Mouse (Mus musculus): ENCODE measurements at regions not wholly inside any gene's neighbourhood (a gene's known extent, or its start where the extent isn't known, plus 50 kb on each side); places are given as distances from the start of the nearest gene placed in this dataset.

DNA sequence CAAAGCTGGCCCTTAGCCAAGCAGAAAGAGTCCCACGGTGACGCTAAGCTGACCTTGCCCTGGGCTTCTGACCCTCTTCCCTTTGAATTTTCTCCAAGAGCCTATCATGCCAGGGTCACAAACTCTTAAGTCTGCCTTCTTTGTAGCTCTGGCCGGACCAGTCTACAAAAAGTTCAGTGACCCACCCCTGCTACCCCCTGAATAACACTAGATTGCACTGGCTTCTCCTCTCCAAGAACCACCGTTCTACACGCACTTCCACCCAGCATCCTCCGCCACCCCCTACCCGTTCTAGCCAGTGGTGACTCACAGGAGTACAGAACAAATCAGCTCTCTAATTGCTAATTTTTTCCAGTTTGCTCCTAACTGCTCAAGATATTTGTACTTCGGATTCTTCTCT is 325.0 kb downstream of the Tns1 start:
- DNase-seq (ENCODE audit: low spot score), result peak; percentile 18

DNA sequence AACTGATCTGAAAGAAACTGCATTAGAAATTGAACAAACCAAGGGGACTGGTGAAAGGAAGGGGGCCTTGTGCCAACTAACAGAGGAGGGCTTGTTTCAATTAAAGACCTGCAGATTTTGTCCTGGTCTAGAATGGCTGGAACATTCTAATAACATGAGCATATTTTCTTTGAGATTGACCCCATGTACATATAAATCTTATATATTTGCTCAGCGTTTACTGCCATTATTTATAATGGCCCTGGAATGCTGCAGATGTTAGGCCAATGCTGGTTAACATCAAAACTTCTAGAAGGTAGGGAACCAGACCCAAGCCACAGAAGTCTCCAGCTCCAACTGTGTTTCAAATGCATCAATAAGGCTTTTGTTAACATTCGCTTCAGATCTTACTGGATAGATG is 326.4 kb downstream of the Tns1 start:
- DNase-seq (ENCODE audit: low spot score), result no peak

DNA sequence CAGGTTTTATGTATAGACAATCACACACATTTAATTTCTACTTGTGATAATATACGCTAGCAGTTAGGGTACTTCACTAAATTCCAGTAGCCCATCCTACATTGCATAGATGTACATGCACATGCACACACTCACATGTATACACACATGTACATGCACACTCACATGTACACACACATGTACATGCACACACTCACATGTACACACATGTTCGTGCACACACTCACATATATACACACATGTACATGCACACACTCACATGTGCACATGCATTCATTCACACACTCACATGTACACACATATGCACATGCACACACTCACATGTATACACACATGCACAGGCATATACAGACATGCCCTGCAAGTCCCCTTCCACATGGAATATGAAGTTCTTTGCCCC is 326.8 kb downstream of the Tns1 start:
- no peak for DNase-seq (ENCODE audit: low spot score)

DNA sequence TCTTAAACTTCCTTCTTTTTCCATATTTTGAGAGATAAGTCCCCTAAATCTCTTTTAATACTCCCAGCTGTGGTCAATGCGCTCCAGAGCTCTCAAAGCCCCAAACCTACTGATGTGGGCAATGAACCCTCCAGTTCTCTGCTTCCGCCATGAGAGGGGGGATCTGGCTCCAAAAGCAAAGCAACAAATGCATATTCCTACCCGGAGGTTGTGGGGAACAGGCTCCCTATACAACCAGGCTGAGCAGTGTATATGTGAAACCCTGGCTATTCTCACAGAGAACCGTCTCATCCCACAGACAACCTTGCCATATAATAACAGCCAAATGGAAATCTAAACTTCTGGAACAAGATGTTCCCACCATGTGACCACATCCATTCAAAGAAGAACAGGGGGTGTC is 330.4 kb downstream of the Tns1 start:
- no peak for DNase-seq (ENCODE audit: low spot score)

DNA sequence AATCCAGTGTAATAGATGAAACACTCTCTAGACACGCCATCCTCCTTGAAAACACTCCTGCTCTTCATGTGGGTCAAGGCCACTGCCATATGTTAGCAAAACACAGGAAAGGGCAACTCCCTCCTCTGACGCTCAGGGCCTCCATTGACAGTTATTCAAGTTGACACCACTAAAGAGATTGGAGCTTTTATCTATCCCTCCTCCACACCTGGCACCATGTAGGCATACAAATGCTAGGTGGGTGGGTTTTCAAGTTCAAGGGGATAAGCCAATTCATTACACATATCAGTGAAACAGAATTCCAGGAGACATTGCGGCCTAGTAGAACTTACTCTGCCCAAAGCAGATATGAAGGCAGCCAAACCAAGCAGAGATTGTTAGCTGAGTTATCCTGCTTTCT is 331.0 kb downstream of the Tns1 start:
- DNase-seq (ENCODE audit: low spot score), result no peak

DNA sequence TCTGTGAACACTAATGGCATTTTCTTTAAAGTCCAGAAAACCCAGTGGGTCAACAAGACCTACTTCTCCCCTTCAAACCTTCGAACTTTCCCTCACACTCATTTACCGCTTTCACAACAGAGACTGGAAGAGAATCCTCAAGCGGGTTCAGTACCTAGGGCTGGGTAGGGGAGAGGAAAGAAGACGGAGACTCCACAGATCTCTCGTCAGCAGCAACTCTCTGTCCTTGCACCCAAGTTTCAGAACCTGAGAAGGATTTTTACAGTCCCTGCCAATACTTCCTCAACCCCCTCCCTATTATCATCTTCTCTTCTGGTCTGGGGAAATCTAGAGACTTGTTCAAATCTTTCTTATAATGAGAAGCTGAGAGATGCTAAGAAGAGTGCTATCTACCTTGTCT is 331.9 kb downstream of the Tns1 start:
- no peak for DNase-seq (ENCODE audit: low spot score)

DNA sequence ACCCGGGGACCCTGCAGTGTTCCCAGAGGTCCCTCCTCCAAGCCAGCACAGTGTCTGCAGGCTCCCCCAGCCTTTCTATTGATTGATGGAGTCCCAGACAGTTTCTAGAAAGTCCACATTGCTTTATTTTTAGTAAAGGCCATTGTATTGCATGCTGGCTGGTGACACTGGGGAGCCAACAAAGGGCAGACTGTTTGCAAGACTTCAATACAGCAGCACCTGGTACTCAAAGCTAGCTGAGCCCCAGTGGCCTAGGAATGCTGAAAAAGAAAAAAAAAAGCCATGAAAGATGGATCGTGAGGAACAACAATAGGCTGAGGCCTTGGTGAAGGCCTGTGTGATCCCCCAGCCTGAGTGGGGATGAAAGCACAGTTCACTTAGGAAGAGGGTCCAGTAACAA is 336.6 kb downstream of the Tns1 start:
- no peak for DNase-seq (ENCODE audit: low spot score)

DNA sequence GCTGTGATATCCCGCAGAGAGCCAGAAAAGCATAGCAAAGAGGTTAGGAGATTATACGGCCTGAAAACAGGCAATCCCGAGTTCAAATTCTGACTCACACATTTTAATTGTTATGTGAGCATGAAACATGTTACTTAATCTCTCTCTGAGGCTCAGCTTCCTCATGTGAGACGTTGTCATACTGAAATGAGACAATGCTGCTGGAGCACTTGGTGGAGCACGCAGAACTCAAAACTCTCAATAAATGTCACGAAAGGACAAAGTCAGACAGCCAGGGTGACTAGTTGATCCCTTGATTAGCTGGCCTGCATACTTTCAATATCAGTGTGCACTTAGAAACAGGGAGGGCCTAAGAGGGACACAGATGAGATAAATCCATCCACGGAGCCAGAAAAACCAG is 337.0 kb downstream of the Tns1 start:
- DNase-seq (ENCODE audit: low spot score), result peak; percentile 8

DNA sequence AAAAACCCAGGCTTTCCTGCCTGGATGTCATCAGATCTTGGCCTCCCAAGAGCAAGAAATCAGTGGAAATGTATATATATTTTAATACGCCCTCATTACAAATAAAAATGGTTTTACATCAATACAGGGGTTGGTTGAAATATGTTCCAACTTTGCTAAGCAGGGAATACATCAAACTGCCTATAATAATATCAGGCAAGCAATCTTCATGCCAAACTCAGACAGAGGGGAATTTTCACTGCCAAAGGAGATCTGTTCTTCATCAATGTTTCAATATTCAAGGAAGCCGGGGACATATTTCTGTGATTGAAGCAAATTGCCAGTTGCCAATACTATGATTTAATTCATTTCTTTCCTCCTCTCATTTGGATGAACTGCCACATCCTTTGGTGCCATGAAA is 340.9 kb downstream of the Tns1 start:
- DNase-seq (ENCODE audit: low spot score), result no peak

DNA sequence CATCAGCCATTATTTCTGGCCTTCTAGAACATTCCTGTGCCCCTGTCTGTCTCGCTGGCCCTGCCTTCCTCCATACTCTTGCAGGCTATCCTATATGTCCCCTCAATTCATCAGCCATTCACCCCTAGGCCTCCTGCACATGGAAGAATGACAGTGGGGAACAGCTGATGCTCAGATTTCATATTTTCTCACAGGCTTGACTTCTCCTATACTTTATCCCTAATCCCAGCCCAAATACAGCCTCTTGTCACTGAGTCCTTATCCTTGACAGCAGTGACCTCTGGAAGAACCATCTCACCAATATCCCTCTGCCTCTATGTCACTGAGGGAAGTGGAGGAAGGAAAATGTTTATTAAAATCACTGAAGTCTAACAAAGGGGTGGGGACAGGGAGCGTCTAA is 341.4 kb downstream of the Tns1 start:
- DNase-seq (ENCODE audit: low spot score), result no peak

DNA sequence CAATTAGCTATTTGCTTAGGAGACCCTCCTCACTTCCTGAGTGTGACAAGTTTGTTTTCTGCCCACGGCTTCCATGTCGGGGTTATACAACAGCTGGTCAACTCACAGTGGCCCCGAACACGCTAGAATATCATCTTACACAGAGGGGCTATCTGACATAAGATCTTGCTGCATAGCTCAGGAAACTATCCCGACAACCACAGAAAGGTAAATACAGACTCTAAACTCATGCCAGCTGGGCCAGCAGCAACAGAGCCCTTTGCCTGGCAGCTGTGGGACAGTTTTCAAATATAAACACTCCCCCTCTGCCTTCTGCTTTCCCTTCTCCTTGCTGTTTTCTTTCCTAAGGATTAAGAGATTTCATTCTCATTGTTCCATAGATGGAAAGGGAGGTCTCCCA is 352.5 kb downstream of the Tns1 start:
- DNase-seq (ENCODE audit: low spot score), result no peak

DNA sequence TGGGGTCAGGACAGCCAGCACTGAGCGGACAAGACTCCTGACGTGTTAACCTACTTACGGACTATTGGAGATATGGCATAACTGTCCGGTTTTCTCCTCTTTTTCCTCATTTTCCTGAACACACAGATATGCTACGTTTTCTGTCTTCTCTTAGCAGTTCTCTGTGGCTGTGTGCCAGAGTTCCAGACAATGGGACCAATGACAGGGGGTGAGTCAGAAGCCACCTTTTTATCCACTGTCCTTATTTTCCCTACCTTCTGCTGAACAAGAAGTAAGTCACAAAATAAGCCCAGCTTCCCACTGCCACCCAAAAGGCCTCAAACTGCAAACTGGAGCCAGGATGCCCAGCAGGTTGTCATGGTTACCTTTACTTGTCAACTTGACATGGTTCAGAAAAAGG is 353.6 kb downstream of the Tns1 start:
- DNase-seq (ENCODE audit: low spot score), result no peak

DNA sequence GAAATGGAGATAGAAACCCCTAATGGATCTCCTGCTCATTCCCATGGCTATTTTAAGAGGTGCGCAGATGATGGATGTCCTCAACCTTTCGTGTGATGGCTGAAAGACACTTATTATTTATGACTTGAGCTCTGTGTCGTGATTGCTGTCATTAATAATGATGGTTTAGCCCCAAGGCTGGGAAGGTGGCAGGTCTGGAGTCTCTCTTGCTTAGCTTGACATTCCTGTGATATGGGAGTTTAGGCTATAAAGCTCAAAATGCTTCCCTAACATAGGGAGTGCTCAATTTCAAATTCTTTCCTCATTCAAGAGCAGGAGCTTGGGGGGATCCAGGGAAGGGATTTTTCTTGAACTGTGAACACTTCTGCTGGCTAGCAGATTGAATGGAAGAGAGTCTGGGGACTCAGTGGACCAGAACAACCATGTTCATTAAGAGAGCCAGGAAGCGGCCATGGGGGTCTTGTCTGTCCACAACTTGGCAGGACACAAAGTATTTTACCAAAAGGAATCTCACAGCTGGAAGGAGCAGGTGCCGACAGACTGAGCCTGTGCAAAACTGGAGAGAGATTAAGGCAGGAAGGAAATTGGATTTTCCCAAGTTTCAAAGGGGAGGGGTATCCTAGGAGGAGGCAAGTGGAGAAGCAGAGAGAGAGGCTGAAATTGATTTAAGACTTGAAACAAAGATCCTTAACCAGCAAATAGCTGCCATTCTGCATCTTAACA is 359.5 kb downstream of the Tns1 start:
- no peak for DNase-seq (ENCODE audit: low spot score)

DNA sequence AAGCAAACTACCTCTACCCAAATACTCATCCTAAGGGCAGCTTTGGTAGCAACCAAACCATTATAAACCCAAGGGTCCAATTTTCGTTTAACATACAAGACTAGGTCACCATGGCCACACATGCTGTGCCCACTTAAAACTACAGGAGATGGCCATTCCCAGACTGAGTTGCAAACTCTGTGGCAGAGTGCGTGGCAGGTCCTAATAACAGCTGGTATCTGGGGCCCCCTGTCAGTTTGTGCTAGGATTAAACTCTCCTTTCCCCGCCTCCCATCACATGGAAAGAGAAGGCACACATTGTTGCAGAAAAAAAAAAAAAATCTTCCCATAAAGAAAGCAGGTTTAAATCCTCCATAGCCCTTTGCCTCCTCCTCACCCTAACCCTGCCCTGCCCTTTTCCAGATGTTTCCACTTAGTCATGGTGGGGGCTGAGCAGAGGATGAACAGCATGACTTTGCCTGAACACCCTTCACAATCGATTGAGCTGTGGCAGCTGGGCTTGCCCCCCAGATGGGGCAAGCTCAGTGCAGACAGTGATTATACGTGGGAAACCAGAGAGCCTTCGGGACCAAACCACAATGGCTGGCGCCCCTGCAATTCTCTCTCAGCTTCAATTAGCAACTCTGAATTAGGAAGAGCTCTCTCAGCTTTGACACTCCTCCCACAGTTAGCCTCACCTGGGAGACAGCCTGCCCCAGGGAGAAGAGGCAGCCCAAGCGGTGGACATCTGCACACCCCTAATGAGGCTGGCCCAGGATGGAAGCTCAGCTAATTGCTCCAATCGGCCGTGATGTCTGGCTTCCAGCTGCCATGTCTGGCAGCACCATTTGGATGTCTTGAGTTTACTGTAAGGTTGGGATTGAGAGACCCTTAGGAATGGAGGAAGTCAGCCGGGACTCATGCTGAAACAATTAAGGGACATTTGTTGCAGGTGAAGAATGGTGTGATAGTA is 365.9 kb downstream of the Tns1 start:
- DNase-seq (ENCODE audit: low spot score), result peak; percentile 25

DNA sequence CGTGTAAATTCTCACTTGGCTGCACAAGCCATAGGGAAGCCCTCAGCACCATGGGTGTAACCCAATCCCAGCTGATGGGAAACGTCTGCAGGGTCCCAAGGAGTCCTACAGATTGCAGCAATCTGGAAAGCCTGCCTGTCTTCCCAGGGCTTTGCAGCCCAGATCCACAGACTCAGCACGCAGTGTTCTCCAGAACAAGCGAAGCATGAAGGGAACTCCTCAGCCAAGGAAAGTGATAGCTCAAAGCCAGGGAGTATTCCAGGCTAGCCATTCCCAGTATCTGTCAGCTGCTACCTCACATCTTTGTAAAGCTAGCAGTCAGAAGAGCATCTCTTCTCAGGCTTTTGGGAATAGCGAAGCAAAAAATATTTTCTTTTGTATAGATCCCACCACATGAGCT is 368.5 kb downstream of the Tns1 start:
- no peak for DNase-seq (ENCODE audit: low spot score)

DNA sequence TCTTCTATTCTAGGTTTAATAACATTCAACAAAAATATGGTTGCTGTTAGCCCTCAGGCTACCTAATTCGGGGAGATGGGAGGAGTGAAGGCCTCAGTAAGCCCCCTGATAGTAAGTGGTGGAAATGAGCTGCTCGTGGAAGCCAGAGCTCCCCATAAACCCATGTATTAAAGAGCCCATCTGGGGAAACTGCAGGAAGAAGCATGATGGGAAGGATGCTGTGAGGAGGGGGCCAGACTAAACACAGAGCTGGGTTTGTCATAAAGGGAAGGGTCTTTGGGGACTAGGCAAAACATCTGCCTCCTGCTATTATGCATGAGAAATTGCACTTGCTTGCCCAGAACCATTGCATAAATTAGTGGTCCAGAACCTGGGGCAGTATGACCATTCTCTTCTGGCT is 369.3 kb downstream of the Tns1 start:
- no peak for DNase-seq (ENCODE audit: low spot score)

DNA sequence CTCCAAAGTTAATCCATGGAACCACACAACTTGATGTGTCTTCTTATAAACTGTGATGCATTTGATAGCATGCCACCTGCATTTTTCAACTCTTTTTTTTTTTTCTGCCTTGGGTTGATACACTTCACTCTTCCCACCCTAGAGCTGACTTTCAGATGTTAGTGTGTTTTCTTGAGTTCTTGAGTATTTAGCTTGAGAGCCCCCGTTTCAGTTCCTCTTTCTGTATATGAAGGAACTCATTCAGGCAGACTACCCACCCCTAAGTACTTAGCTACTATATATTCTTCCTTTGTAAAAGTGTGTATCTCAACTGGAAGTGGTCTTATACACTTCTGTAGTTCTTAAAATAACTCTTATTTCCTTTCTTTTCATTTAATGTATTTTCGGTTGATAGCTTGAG is 371.1 kb downstream of the Tns1 start:
- DNase-seq (ENCODE audit: low spot score), result no peak

DNA sequence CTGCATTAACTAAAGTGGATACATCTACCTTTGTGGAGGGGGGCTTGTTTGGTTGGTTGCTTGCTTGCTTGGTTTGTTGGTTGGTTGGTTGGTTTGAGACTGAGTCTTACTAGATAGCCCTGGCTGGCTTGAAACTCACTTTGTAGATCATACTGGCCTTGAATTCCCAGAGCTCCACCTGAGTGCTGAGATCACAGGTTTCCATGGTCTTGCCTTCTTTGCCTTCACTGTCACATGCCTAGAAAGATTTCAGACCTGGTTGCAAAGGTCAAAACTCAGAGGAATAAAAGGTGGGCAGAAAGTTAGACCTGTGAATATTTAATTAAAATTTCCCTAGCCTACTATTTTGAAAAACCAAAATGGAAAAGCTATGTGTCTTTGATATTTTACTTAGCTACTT is 375.5 kb downstream of the Tns1 start:
- DNase-seq (ENCODE audit: low spot score), result no peak

DNA sequence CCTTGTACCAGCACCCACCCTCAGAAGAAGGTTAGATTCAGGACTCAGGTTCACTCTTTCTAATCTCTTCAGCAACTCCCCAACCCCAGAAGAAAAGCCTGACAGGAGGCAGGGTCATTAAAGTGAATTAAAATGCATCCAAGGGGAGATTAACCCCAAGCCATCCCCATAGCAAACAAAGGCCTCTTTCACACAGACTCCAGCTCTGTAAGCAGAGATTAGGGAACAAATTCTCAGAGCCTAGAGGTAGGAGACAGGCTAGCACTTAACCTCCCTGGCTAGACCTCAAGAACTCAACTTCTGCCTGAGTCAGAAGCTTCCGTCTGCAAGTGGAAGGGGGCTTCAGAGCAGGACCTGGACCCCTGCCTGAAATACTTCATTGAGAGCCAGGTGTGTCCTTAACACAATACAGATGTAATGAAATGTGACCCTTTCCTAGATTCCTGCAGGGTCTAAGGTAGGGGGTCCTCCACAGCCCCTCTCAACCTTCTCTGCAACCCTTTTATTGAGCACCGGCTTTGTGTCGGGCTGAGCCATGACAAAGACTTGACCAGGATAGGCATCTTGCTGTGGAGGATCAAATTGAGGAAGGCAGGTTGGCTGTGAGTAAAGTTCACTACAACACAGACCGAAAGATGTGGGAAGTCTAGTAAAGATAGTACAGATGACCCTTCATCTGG is 379.6 kb downstream of the Tns1 start:
- no peak for DNase-seq (ENCODE audit: low spot score)

DNA sequence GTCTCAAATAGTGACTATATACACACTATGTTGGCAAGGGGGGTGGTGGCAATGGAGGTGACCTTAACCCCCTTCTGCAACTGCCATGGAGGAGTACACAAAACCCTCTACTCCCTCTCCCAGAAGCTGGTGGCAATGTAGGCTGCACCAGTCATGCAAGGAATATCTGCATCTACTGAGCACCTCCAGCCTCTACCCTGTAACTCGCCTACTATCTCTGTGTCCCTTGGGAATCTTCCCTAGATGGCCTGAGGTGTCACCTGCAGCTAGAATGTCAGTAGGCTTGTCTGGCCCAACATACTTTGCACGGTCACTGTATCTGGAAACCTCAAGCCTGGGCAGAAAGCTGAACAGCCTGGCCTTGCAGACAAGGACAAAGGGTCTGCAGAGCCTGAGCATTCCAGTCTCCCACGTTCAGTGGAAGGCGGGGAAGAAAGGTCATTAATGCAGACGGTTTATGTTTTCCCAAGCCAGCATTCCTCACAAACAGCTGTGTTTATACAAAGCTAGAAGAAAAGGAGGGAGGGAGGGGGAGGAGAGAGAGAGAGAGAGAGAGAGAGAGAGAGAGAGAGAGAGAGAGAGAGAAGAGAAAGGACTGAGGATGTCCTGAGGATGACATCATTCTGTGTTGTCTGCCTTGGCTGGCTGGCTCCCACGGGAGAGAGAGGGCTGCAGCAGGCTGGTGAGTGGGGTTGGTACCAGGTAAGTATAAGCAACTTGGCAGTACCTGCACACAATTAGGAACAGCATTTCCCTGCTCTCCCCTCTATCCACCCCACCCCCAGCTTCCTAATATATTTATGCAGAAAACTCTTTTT is 380.3 kb downstream of the Tns1 start:
- DNase-seq (ENCODE audit: low spot score), result no peak

DNA sequence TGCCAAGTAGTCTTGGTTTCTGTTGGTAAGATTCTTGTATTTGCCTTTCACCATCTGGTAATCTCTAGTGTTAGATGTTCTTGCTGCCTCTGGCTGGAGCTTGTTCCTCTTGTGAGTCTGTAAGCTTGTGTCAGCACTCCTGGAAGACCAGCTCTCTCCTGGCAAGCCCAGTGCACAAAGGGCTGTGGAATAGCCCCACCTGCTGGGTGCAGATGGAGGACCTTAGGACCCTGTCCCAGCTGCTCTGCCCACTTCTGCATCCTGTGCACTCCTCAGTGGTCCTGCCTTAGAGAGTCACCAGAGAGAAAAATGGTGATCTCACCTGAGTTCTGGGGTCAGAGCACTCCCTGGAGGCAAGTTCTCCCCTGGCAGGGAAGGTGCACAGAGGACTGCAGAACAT is 387.2 kb downstream of the Tns1 start:
- DNase-seq (ENCODE audit: low spot score), result peak; percentile 25

DNA sequence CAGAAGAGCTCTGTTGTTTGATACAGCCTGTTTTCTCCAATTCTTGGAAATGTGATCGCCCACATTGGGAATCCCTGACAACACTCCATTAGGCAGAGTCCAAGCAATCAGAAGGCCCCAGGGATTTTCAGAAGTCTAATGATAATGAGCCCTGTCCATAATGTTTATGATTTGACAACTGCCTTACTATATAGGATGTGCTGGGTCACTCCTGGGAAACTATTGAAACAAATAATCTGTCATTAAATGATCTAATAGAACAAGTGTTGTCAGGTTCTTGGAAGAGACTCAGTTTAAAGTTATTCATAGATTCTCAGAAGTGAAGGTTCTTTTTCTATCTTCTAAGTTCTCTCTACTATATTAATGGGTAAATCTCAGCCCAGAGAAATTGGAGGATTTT is 395.9 kb downstream of the Tns1 start:
- DNase-seq (ENCODE audit: low spot score), result no peak

Measured in gastrocnemius, adult 18-20 months (tissue).